Mouse (Mus musculus): ENCODE measurements at regions not wholly inside any gene's neighbourhood (a gene's known extent, or its start where the extent isn't known, plus 50 kb on each side); places are given as distances from the start of the nearest gene placed in this dataset.

- DNase-seq (ENCODE audit: low spot score) = no peak
These were observed 50.5 kb upstream of the Adgrf1 start for GRCm38 (mm10) chr17:43219636-43220035.
